Mouse (Mus musculus): ENCODE results near the gene Med31. TPM values are rescaled to one million over a fixed set of nuclear protein-coding genes. Genes with fewer than 3 reads are reported as not detected.

Med31 gene
- 0.78 and 1.3 TPM in 2 replicates for polyA plus RNA-seq (2012)

GRCm38 (mm10) chr11:72215410-72215797 lies at the start of gene Med31:
Med31 (minus strand) TSS chr11:72215592.

GRCm38 (mm10) chr11:72207204-72207833 lies 8.1 kb downstream of the Med31 start, which contains the start of the genes 4933427D14Rik and Txndc17:
4933427D14Rik (minus strand) TSS chr11:72207459.
Txndc17 (plus strand) TSS chr11:72207547.

GRCm38 (mm10) chr11:72206341-72207203 lies 8.8 kb downstream of the Med31 start, which contains the start of gene Gm43951:
Gm43951 (minus strand) TSS chr11:72206840.

Other genes starting within 250 kb of the Med31 start
- gene Aipl1, start 178.1 kb downstream of the Med31 start, polyA plus RNA-seq (2012) = 0.39 and 0.55 TPM in 2 replicates
- gene Pimreg, start 173.6 kb downstream of the Med31 start, polyA plus RNA-seq (2012) = 18.6 and 24.1 TPM in 2 replicates
- gene Pitpnm3, start 79.8 kb downstream of the Med31 start, polyA plus RNA-seq (2012) = not detected in 2 replicates
- 0.12 and 0.52 TPM in 2 replicates for gene Gm43951, start 8.8 kb downstream of the Med31 start, polyA plus RNA-seq (2012)
- 2.5 and 3.0 TPM in 2 replicates for gene 4933427D14Rik, start 8.1 kb downstream of the Med31 start, polyA plus RNA-seq (2012)
- 23.9 and 31.2 TPM in 2 replicates for gene Txndc17, start 8.0 kb downstream of the Med31 start, polyA plus RNA-seq (2012)
- gene Slc13a5, start 51.6 kb upstream of the Med31 start, polyA plus RNA-seq (2012) = not detected in 2 replicates
- 0.88 and 2.0 TPM in 2 replicates for gene Xaf1, start 86.0 kb upstream of the Med31 start, polyA plus RNA-seq (2012)
- gene Fbxo39, start 98.9 kb upstream of the Med31 start, polyA plus RNA-seq (2012) = not detected in 2 replicates
- gene Tekt1, start 146.8 kb upstream of the Med31 start, polyA plus RNA-seq (2012) = 0.04 TPM in 1 of 2 replicates, not detected in the other
- gene Smtnl2, start 196.1 kb upstream of the Med31 start, polyA plus RNA-seq (2012) = 1.1 and 1.3 TPM in 2 replicates
- gene Ggt6, start 219.9 kb upstream of the Med31 start, polyA plus RNA-seq (2012) = not detected in 2 replicates
- gene Mybbp1a, start 225.8 kb upstream of the Med31 start, polyA plus RNA-seq (2012) = 139 and 185 TPM in 2 replicates

Measured in megakaryocyte-erythroid progenitor cell, adult 5 weeks (primary cell).